Mouse (Mus musculus): Measurements from ENCODE around the gene Baat. TPM values are rescaled to one million over a fixed set of nuclear protein-coding genes. Genes with fewer than 3 reads are reported as not detected.
"Not testable (repeated sequence)": the region's sequence is repeated elsewhere in the genome, so short reads cannot be mapped to it uniquely, and the experiment has no call there.

Baat gene
- total RNA-seq, 2 experiments from 2014 or later, result 0.38 TPM; not detected in 1

GRCm38 (mm10) chr4:49485934-49486650 lies 20.3 kb downstream of the Baat start:
- DNase-seq; intact Hi-C loops (cut with DNase I): not testable (repeated sequence)

- DNase-seq, result no peak
- intact Hi-C loops (cut with DNase I), result no loop called here
Observed at GRCm38 (mm10) chr4:49485442-49485841, 20.9 kb downstream of the Baat start.

DNA sequence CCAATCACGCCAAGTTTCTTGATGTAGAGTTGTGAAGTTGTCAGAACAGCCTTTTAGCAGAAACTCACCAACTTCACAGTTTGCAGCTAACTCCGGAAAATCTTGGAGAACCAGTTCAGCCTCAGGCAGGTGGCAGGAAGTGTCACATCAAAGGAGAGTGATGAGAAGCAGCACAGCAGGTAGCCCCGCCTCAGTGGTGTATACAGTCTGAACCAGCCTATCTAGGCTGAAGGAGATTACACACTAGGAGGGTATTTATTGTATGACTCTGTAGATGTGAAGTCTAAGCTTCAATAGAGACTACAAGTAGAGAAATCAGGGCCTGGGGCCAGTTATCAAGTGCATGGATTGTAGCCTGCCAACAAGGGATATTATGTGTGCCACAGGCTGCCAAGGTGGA lies 25.5 kb downstream of the Baat start:
- intact Hi-C loops (cut with DNase I), result no loop called here
- DNase-seq, result no peak

- intact Hi-C loops (cut with DNase I), result no loop called here
- no peak for DNase-seq
Observed at GRCm38 (mm10) chr4:49480104-49480760, 26.1 kb downstream of the Baat start.

- DNase-seq; intact Hi-C loops (cut with DNase I): not testable (repeated sequence)
Observed at GRCm38 (mm10) chr4:49479035-49479434, 27.3 kb downstream of the Baat start.

GRCm38 (mm10) chr4:49478118-49478877 lies 28.1 kb downstream of the Baat start:
- DNase-seq, result peak; percentile 6

GRCm38 (mm10) chr4:49474583-49474982 lies 31.8 kb downstream of the Baat start:
- DNase-seq, result no peak
- intact Hi-C loops (cut with DNase I), result no loop called here

More at GRCm38 (mm10) chr4:49478118-49478877, 28.1 kb downstream of the Baat start:
- intact Hi-C loops (cut with DNase I), result no loop called here

DNA sequence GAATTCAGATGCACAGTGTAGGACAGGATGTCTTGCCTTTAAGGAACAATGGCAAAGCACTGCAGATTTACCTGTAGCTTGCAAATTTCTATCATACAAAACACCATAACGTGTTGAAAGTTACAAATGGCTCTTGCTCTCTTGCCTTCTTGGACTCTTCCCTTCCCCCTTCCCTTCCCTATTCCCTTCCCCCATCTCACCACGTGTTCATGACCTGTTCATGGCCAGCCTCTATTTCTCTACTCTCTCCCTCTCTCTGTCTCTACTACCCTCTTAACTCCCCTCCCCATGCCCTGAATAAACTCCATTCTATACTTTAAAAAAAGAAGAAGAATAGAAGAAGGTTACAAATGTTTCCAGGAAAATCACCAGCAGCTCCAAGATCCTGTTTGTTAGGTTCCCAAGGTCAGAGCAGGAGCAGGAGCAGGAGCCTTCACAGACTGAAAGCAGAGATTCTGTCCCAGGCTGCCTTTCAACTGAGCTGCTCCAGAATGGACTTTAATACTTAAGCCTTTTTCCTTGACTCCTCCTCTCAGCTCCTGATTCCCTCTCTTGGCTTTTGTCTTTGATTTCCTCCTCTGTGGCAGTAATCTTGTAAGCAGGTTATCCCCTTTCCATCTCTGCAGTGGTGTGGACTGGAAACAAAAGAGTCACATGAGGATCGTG lies 32.8 kb downstream of the Baat start, which contains the start of gene Acnat1:
TSS of gene Acnat1 (minus strand) at position 478 of the 666 bp plus-strand sequence.
- intact Hi-C loops (cut with DNase I), result no loop called here
- DNase-seq, result no peak

DNA sequence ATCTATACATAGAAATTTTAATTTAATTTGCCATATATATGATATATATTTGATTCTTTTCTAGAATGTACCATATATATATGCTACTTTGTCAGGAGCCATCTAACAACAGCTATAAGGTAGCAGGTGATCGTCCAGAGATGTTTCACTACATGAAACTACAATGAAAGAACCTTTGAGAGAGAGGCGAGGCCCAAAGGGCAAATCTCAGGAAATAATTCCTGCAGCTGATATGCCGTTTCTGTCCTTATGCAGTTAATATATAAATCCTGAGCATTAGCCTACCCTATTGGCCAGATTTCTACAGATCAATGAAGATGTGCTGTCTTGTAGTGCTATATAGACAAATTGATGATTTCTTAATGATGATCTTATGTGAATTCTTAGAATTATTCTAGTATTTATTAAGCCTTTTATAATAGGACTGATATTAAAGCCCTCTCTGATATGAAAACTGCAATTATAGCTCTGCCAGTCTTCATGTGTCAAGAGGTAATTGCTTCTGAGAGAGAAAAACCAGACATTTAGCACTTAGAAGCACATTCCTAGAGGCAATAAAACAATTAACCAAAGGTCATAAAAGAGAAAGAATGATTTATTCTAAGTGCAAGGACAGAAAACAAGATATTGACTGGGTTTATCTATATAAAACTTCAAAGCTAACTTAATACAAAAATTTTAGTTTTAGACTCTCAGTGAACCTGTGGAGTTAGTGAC lies 36.8 kb downstream of the Baat start:
- intact Hi-C loops (cut with DNase I), result no loop called here
- DNase-seq, result no peak

- intact Hi-C loops (cut with DNase I), result no loop called here
- no peak for DNase-seq
Observed at GRCm38 (mm10) chr4:49467360-49467759, 39.0 kb downstream of the Baat start.

GRCm38 (mm10) chr4:49456171-49456570 lies 50.2 kb downstream of the Baat start:
- DNase-seq, result no peak
- intact Hi-C loops (cut with DNase I), result no loop called here

DNA sequence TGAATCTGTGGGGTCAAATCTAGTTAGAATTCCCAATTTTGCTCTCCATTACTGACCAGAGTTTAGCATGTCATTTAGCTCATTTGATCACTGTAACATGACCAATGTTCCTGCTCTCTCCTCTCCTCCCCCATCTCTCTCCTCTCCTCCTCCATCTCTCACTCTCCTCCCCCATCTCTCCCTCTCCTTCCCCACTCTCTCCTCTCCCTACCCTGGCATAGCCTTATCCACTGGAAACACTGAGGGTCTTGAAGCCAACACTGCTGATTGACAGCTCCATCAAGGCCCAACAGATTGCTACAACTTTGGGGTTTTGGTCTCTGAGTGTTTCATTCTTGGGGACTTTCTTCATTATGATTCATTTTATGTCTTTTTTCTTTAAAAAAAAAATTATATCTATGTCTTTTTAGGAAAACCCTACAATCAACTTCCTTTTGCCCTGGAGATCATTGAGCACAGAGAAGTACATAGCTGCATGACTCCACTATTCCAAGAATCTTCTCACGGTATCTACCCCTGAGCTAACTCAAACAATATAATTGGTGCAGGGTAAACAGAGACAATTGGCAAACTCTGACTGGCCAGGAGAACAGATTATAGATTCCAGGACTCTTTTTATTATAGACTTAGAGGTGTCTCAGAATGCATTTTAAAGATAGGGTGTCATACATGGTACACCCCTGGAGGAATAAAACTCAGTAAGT lies 54.4 kb downstream of the Baat start:
- intact Hi-C loops (cut with DNase I), result no loop called here
- DNase-seq, result no peak

DNA sequence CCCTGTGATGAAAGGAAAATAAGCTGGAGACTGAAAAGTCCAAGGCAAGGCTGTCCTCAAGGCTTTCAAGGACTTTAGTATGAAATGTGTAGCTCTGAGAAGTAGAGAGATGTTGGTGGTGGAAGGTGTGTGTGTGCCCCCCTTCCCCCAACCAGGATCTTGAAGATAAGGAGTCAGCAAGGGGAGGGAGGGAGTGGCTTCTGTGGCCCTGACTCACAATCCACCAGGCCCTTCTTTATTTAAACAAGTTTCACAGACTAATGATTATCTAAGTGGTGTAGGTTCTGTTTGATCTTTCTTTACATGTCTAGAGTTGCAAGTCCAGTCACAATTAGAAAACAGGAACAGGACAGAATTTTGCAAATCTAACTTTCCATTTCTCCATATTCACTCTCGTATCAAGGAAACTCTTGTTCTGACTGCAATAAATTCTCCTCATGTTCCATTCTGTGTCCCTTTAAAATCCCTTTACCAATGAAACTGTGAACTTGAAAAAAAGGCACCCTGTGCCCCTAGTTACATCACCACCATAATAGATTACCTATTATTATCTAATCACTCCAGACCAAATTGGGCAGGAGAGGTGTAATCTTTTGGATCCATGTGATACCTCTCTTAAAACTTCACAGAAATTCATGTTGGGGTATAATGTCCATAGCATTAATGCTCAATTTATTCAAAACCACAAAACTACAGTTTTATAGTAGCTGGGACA lies 55.1 kb downstream of the Baat start:
- DNase-seq; intact Hi-C loops (cut with DNase I): not testable (repeated sequence)

Other genes with a start within 250 kb of the Baat start
- not detected for gene Acnat2, start 98.4 kb downstream of the Baat start, total RNA-seq (2021)
- gene Acnat1, start 32.6 kb downstream of the Baat start, total RNA-seq (2021), result under 1 TPM; 0.42 to 0.68 TPM
- gene Mrpl50, start 14.5 kb upstream of the Baat start, total RNA-seq (2021), result 10 to 100 TPM; 40.3 to 41.0 TPM
- 1 to 10 TPM; 9.2 to 9.3 TPM for gene Zfp189, start 14.6 kb upstream of the Baat start, total RNA-seq (2021)
- gene Aldob, start 43.0 kb upstream of the Baat start, total RNA-seq (2021), result under 1 TPM; 0.79 to 0.96 TPM
- gene Tmem246, start 91.3 kb upstream of the Baat start, total RNA-seq (2021), result 10 to 100 TPM; 67.8 to 71.7 TPM
- gene Rnf20, start 125.4 kb upstream of the Baat start, total RNA-seq (2021), result 10 to 100 TPM; 84.4 to 85.8 TPM
- gene Ppp3r2, start 175.5 kb upstream of the Baat start, total RNA-seq (2021), result 1 to 10 TPM; 2.3 TPM

Data from left cerebral cortex, postnatal 4 days (tissue).